In genomic region chr2:18897742-18898256, GRCm38 (mm10) we compare ENCODE assay signal across 9 mouse cellular contexts.
A peak's percentile ranks its signal among the peaks of the same experiment; 100 is the strongest.
DNase-seq lines count a peak whose midpoint lies in the region; ATAC-seq and TF ChIP-seq lines count a peak whose summit lies in the region.
"Had no signal": no experiment of that assay in that cellular context is flagged by ENCODE, and none has a peak within 500 bp of the region (broad histone marks: within the 10 kb centered on the region; RNA-seq: fewer than 3 reads in every experiment).

No protein-coding gene starts in this region.

- H3K27me3 ChIP-seq in MEL (ENCODE audit: control insufficient read depth in 1 of 2, insufficient read depth in 2 of 2, low read length in 2 of 2), result no peaks in the 10 kb centered on the region
- no peaks in the 10 kb centered on the region for H3K27me3 ChIP-seq in midbrain, embryonic 14.5 days (ENCODE audit: control insufficient read depth, insufficient read depth, low read length)

- DNase-seq in adrenal gland, postnatal 14 days, result peak; percentile 16
- DNase-seq in adrenal gland, adult 18-20 months (ENCODE audit: low spot score in 2 of 2), result no peak
- DNase-seq in MEL (ENCODE audit: low read depth, low spot score), result peak; percentile 93
- peak; percentile 9 for DNase-seq in heart, postnatal 4 days
- DNase-seq in lung, postnatal 10 days, result peak; percentile 43
- DNase-seq in cerebellum, postnatal 14 days, result no peak
- DNase-seq in adrenal gland, postnatal 4 days (ENCODE audit: low spot score in 2 of 2), result no peak
- DNase-seq in midbrain, embryonic 14.5 days, result no peak

- TF ChIP-seq RAD21 in MEL (IDR thresholded peaks at IDR 0.05; ENCODE audit: low read depth, low read length), result no peak

- H3K4me2 ChIP-seq in midbrain, embryonic 14.5 days (ENCODE audit: low read length), result no peak overlapping the region

- H3K9me3 ChIP-seq in MEL (replicated peaks; ENCODE audit: insufficient read depth, low read length), result no peaks in the 10 kb centered on the region
- no peaks in the 10 kb centered on the region for H3K9me3 ChIP-seq in midbrain, embryonic 14.5 days (ENCODE audit: control insufficient read depth, low read length)

- TF ChIP-seq POLR2A in MEL (IDR thresholded peaks at IDR 0.05; ENCODE audit: control insufficient read depth in 1 of 2, insufficient read depth in 1 of 2, low read depth in 1 of 2, low read length in 2 of 2, poor library complexity in 1 of 2), result no peak

- peaks cover 24 to 36% of the 10 kb centered on the region in 2 experiments for H3K4me1 ChIP-seq in MEL (ENCODE audit: control insufficient read depth in 1 of 2, insufficient read depth in 2 of 2, low read length in 2 of 2)
- peaks cover 5% of the 10 kb centered on the region; the same call in 1 of the 2 replicates for H3K4me1 ChIP-seq in midbrain, embryonic 14.5 days (ENCODE audit: control insufficient read depth, insufficient read depth, low read length)

- peak overlapping the region; percentile 38 for H3K9ac ChIP-seq in MEL (ENCODE audit: control insufficient read depth, low read depth, low read length, poor library complexity, severe bottlenecking)
- no peak overlapping the region for H3K9ac ChIP-seq in midbrain, embryonic 14.5 days (replicated peaks; ENCODE audit: low read length)

- H3K36me3 ChIP-seq in MEL (ENCODE audit: control insufficient read depth in 1 of 2, insufficient read depth in 2 of 2, low read length in 2 of 2), result peaks cover 0 to 36% of the 10 kb centered on the region in 2 experiments; a peak in 2 of 4 replicates
- H3K36me3 ChIP-seq in midbrain, embryonic 14.5 days (ENCODE audit: control insufficient read depth, insufficient read depth, low read length), result no peaks in the 10 kb centered on the region

- no peaks in the 10 kb centered on the region for H3K79me2 ChIP-seq in MEL (ENCODE audit: control insufficient read depth, insufficient read depth, low read length, poor library complexity)

- ATAC-seq in midbrain, embryonic 14.5 days (ENCODE audit: low FRiP score, low TSS enrichment), result no peak

- peak; percentile 89 to 96 for TF ChIP-seq EP300 in MEL (IDR thresholded peaks at IDR 0.05; ENCODE audit: low read depth in 1 of 2, low read length in 2 of 2)

- peak overlapping the region in 1 of 2 experiments; percentile 8; a peak in 1 of 4 replicates for H3K4me3 ChIP-seq in MEL (ENCODE audit: control insufficient read depth in 1 of 2, insufficient read depth in 1 of 2, low read depth in 2 of 2, low read length in 2 of 2)
- no peak overlapping the region for H3K4me3 ChIP-seq in midbrain, embryonic 14.5 days (replicated peaks; ENCODE audit: low read depth, low read length)
- H3K4me3 ChIP-seq: erythroblast, embryonic 14.5 days had no signal

- H3K27ac ChIP-seq in MEL (ENCODE audit: control insufficient read depth, low read depth, low read length), result peak overlapping the region; percentile 84
- H3K27ac ChIP-seq in midbrain, embryonic 14.5 days (replicated peaks; ENCODE audit: low read depth, low read length), result no peak overlapping the region

- no peak for TF ChIP-seq CTCF in MEL (IDR thresholded peaks at IDR 0.05 in 2 of 3, conservative IDR thresholded peaks at IDR 0.05 in 1 of 3; ENCODE audit: control insufficient read depth in 1 of 3, insufficient read depth in 1 of 3, low read depth in 2 of 3, low read length in 3 of 3, poor library complexity in 1 of 3, severe bottlenecking in 1 of 3)

- 50% methylated on average over 10 of the region's 10 CpGs for WGBS in midbrain, embryonic 14.5 days

TF ChIP-seq in MEL, 35 proteins besides CTCF, POLR2A, EP300 and RAD21:
- TF ChIP-seq RCOR1 (IDR thresholded peaks at IDR 0.05; ENCODE audit: low read depth, low read length), result peak; percentile 86
- TF ChIP-seq ZMIZ1 (IDR thresholded peaks at IDR 0.05; ENCODE audit: low read depth, low read length), result no peak
- TF ChIP-seq GABPA (IDR thresholded peaks at IDR 0.05; ENCODE audit: low read depth, low read length), result no peak
- 0 out of 2 replicates have a peak, but pooled peaks have one; percentile 28 for TF ChIP-seq MXI1 (IDR thresholded peaks at IDR 0.05; ENCODE audit: low read depth, low read length)
- TF ChIP-seq NELFE (IDR thresholded peaks at IDR 0.05; ENCODE audit: low read depth, low read length), result no peak
- TF ChIP-seq UBTF (IDR thresholded peaks at IDR 0.05; ENCODE audit: borderline replicate concordance, insufficient read depth, low read depth, low read length), result no peak
- TF ChIP-seq ETS1 (IDR thresholded peaks at IDR 0.05; ENCODE audit: low read depth, low read length), result peak; percentile 99
- TF ChIP-seq TAL1 (IDR thresholded peaks at IDR 0.05; ENCODE audit: low read length), result peak; percentile 78
- TF ChIP-seq HCFC1 (IDR thresholded peaks at IDR 0.05; ENCODE audit: low read depth, low read length), result peak; percentile 50; the same call in 1 of the 2 replicates
- peak; percentile 97 for TF ChIP-seq GATA1 (IDR thresholded peaks at IDR 0.05; ENCODE audit: low read depth, low read length)
- peak; percentile 90 for TF ChIP-seq SIN3A (IDR thresholded peaks at IDR 0.05; ENCODE audit: low read length)
- peak; percentile 94 for TF ChIP-seq TCF12 (IDR thresholded peaks at IDR 0.05; ENCODE audit: low read depth, low read length)
- TF ChIP-seq MYC (IDR thresholded peaks at IDR 0.05; ENCODE audit: low read depth, low read length), result peak; percentile 60; the same call in 1 of the 2 replicates
- TF ChIP-seq CHD2 (IDR thresholded peaks at IDR 0.05; ENCODE audit: low read length), result no peak
- TF ChIP-seq ELF1 (IDR thresholded peaks at IDR 0.05; ENCODE audit: low read depth, low read length), result peak; percentile 48
- peak; percentile 62 for TF ChIP-seq MAZ (IDR thresholded peaks at IDR 0.05; ENCODE audit: low read depth, low read length)
- no peak; the same call in 1 of the 2 replicates for TF ChIP-seq SMC3 (IDR thresholded peaks at IDR 0.05; ENCODE audit: low read depth, low read length)
- 0 out of 2 replicates have a peak, but pooled peaks have one; percentile 6 for TF ChIP-seq USF1 (IDR thresholded peaks at IDR 0.05; ENCODE audit: low read depth, low read length)

Comparison
In these comparisons a context has a peak if more than half of its experiments do, and no peak if none do; other contexts are left out.
1. DNase-seq: peak in adrenal gland, postnatal 14 days (single experiment), MEL (single experiment), heart, postnatal 4 days (single experiment) and lung, postnatal 10 days (single experiment); none in adrenal gland, adult 18-20 months (0 of 2), cerebellum, postnatal 14 days (0 of 2), adrenal gland, postnatal 4 days (0 of 2) and midbrain, embryonic 14.5 days (single experiment).